Mouse (Mus musculus) frontal cortex, postnatal 14 days (tissue): ENCODE results near the gene Cldn8.

Source experiments
- DNase-seq, 2 experiments: peaks; one replicate each; pipeline ENCODE4 v3.0.0; 2022; ENCODE audit warnings: low spot score in 2 of 2

Gene Cldn8

DNA sequence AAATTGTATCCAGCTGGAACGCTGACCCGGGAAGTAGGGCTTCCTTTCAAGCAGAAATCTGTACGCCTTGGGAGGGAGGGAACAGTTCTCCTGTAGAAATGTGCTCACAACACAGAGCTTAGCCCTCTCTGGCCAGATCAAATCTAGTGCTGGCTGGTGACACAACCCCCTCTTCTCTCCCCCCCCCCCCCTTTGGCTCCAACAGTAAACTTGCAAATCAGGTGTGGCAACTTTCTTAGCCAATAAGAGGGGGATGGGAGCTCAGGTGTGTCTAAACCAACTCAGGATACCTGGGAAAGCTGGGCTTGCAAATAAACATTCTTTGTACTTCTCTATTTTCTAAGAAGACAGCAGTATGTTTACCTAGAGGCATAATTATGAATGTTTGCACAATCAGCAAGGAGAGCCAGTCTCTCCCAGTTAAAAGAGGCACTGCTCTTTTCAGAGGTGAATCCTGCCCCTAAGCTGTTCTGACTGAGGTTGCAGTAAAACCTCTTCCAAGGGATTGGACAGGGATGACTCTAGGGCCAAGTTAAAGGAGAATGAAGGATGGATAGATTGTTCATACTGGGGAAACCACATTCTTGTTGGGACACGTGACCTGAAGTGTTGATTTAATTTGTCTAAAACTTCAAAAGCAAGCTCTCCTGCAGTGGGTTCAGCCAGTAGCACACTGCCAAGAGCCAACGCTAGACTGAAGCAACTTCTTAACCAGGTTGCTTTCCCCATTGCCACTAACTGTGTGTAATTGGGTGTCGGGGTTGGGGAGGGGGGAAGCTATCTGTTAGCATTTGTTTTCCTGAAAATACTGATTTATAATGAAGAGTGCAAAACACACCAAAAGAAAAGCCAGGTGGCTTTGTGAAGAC lies at the start of gene Cldn8:
Cldn8 (minus strand) TSS at position 139 of the 869 bp plus-strand sequence.
- no peak for DNase-seq

DNA sequence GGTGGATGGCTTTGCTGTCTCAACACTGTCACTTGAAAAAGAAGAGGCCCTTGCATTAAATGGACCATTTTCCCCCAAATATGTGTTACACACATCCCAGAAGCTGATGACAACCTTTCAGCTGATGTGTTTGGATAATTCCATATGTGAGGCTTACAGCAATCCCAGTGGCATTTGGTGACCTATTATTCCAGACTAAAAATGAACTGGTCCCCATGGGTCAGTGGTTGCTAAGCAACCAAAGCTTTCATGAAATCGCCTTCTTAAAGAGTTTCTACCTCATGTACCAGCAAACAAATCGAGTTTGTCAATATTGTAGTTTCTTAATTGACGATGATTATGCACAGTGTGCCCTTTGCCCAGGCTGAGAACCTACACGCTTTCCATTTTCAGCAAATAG lies 49.7 kb upstream of the Cldn8 start:
- no peak for DNase-seq

DNA sequence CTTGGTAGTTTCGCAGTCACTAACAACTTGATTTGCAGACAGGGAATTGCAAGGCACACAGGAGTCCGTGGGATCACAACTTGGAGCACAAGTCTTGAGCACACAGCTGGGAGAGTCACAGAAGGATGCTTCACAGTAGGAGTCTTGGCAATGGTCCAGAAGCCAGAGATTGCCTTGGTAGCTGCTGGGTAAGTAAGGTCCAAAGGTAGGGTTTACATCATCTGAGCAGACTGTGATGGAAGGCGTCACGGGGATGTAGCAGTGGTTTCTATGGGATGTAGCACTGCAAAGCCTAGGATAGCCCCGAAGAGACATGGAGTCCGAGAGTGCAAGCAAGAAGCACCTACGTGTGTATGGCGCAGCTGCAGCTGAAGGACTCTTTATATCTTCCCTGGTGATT lies 48.9 kb upstream of the Cldn8 start, which contains the start of gene Krtap24-1:
Krtap24-1 (minus strand) TSS at position 358 of the 400 bp plus-strand sequence.
- DNase-seq = no peak

- no peak for DNase-seq
Observed at GRCm38 (mm10) chr16:88604570-88604969, 41.6 kb upstream of the Cldn8 start.

DNA sequence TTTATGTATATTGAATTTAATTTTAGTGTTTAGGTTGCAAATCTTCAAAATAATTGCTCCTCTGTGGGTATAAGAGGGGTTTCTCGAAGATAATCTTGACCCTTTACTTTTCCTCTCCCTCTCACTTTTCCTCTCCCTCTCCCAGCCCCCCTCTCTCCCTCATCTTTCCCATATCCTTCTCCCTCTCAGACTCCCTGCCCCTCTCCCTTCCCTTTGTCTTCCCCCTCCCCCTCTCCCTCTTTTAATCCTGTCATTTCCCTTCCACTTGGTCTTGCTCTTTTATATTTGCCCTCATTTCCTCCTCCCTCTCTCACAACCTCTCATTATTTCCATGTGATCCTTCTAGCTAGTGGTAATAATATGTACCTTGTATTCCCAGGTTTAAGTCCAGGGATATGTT lies 39.5 kb upstream of the Cldn8 start:
- DNase-seq = no peak

GRCm38 (mm10) chr16:88600303-88600702 lies 37.3 kb upstream of the Cldn8 start:
- no peak for DNase-seq

GRCm38 (mm10) chr16:88599504-88600237 lies 36.7 kb upstream of the Cldn8 start:
- DNase-seq = no peak

DNA sequence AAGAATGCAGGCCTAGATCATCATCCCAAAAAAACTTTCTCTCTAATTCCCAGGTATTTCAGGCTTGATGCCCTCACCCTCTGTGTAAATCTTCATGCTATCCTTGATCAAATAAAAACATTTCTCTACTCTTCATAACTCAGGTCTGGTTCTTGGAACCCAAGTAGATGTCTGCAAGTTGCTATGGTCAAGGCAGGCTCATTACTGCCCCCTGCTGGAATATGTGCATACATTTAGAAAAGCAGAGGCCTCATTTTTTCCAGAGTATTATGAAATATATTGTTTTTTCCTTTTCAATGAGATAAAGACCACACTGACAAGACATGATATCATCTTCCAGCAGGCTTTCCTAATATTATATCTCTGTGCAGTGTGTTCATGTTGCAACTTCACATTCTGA lies 29.8 kb upstream of the Cldn8 start:
- no peak for DNase-seq

GRCm38 (mm10) chr16:88583338-88583737 lies 20.4 kb upstream of the Cldn8 start:
- no peak for DNase-seq

- DNase-seq = no peak
Observed at GRCm38 (mm10) chr16:88575885-88576679, 13.1 kb upstream of the Cldn8 start.

DNA sequence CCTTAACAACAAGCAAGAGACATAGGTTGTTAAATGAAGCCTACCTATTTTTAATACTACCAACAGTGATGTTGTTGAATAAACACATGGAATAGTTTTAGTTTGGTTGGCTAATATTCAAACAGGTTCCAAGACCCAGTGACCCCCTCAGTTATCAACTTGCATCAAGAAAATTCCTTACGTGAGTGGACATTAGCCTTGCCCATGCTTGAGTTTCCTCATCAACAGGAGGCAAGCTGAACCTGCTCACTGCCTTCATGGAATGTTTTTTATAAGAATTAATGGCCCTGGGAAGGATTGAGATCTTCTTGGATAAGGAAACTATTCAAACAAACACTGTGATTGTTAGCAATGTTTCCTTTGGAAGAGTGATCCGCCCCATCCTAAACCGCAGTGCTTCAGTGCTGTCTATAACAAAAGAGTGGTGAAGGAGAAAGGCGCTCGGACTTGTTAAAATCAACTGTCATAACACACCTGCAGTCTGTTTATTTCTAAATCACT lies 10.0 kb upstream of the Cldn8 start:
- no peak for DNase-seq

- no peak for DNase-seq
Observed at GRCm38 (mm10) chr16:88570136-88570535, 7.2 kb upstream of the Cldn8 start.

DNA sequence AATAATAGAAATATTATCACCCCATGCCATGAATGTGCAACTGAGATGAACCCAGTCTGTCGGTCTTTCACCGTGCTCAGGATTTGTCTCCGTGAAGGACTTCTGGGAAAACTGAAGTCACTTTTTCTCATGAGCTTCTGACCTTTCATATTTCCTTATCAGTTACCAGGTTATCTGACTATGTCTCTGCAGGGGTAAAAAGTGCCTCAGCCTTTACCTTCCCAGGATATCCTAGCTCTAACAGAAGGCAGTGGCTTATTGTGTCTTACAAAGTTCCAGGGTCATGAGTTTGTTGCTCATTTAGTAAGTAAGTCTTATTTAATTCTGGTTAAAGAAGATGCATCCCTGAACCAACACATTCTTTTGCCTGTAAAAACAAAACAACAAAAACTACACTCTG lies 6.7 kb upstream of the Cldn8 start:
- DNase-seq = no peak

DNA sequence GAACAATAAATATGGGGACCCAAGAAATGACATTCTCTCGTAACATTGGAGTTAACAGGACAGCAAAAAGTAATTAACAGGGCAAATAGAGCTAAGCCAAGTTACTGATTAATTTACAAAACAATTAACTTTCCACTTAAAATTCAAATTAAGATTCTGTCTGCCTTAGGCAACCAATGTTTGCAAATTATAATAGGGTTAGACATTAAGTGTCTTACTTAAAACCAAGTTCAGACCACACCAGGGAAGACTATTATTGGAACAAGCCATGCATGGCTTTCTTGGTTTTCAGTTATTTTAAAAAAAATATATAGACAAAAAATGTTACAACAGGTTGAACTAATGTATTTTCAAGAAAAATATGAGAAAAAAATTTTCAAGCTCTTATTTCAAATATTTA lies 6.1 kb upstream of the Cldn8 start:
- no peak for DNase-seq

DNA sequence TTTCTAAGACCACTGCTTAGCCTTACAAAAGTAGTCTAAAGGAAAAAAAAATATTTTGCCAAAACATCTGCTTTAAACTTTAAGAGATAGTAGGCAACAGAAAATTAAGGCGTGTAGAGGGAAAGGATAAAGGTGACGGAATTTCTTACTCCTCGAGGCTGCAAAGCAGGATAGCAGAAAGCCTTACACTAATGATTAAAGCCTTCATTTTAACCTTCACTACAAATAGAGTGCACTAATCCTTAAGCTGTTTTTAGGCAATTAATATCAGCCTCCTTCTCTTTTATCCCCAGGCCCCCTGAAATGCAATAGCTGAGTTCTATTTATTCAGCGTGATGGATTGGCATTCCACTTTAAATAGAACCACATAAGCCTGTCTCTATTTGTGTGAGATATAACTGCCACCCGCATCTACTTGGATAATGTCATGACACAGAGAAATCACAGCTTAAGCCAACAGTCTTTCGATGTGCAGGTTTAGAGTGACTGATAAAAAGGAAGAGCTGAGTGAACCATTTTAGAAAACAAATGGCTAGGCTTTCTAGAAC lies 1.3 kb downstream of the Cldn8 start:
- DNase-seq = no peak

DNA sequence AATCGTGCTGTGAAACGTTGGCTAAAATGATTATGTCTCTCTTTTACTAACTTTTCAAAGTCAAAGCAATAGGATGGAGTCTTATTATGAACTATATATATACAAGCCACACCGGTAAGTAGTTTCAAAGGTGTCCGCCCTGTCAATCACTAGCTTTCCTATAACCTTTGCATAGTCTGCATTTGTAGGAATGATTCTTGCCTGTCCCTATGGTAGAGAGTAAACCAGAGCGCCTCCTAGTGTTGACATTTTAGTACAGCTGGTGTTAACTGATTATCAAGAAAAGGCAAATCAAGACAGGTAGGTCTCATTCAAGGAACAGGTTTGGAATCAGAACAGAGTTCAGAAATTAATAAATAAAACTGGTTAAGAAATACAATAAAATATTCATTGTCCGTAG lies 20.5 kb downstream of the Cldn8 start:
- no peak for DNase-seq

DNA sequence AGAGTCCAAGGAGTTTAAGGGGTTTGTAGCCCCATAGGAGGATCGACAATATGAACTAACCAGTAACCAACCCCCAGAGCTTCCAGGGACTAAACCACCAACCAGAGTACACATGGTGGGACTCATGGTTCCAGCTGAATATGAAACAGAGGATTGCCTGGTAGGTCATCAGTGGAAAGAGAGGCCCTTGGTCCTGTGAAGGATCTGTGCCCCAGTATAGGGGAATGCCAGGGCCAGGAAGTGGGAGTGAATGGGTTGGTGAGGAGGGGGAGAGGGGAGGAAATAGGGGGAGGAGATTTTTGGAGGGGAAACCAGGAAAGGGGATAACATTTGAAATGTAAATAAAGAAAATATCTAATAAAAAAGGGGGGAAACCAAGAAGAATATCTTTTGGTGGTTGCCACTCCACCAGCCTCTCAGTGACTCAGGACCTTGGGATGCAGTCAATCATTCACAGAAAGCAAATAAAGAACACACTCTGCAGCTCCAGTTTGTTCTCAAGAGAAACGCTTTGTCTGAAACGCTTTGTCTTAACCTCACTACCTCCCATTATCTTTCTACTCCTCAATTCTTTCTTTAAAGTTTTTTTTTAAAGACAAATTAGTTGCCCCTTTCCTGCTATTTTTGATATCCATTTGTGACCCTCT lies 23.0 kb downstream of the Cldn8 start:
- no peak for DNase-seq

DNA sequence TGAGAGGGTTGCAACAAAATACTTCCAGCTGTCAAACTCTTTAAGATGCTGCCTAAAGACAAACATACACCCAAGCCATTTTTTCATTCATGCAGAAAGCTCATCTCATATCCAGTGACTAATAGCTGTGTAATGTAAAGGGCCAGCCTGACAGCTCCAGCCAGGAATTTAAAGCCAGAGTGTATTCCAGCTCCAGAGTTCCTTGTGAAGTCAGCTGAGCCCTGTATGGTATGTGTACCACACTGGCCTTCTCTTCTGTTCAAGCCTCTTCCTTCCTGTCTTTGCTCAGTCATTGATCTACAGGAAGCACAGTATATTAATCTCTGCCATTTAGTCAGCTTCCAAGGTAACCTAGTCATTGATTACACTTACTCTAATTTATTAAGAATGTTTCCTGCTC lies 51.6 kb downstream of the Cldn8 start:
- DNase-seq = no peak
